16 mouse cellular contexts compared by ENCODE assay signal in the genomic region with DNA sequence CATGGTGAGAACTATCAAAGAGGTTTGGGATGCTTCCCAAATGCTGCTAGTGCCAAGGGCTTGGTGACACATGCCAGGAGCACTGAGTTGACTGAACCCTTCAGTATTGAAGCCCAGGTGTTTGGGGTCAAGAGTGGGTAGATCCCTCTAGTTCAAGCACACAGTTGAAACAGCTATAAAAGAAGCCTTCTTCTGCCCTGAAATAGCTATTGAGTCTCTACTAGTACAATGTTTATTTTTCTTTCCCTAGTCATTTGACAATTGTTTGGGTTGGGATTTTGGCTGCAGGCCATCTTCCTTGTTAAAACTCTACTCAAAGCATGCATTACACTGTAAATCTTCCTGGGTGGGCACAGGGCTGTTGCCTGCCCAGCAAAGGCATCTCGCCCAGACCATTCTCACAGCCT.
DNase-seq lines count a peak whose midpoint lies in the region; ATAC-seq and TF ChIP-seq lines count a peak whose summit lies in the region.
"Had no signal": no experiment of that assay in that cellular context is flagged by ENCODE, and none has a peak within 500 bp of the region (broad histone marks: within the 10 kb centered on the region; RNA-seq: fewer than 3 reads in every experiment).

No protein-coding gene starts in this region.

- no peak overlapping the region for H3K27ac ChIP-seq in kidney, postnatal 0 days
- no peak overlapping the region for H3K27ac ChIP-seq in kidney, adult 2 months (ENCODE audit: insufficient read depth, low read depth, low read length)
- H3K27ac ChIP-seq in lung, embryonic 14.5 days (ENCODE audit: low read depth): no peak overlapping the region
- H3K27ac ChIP-seq: heart, embryonic 13.5 days; hindbrain, embryonic 13.5 days; limb, embryonic 12.5 days; neural tube, embryonic 15.5 days had no signal

- TF ChIP-seq POLR2A in kidney, adult 2 months (IDR thresholded peaks at IDR 0.05; ENCODE audit: low read depth, low read length): no peak

- no peaks in the 10 kb centered on the region for H3K9me3 ChIP-seq in kidney, postnatal 0 days (replicated peaks; ENCODE audit: low read length)
- H3K9me3 ChIP-seq in lung, embryonic 14.5 days (ENCODE audit: low read depth, low read length): no peaks in the 10 kb centered on the region
- H3K9me3 ChIP-seq: hindbrain, embryonic 13.5 days; limb, embryonic 12.5 days; neural tube, embryonic 15.5 days had no signal

- H3K4me2 ChIP-seq in kidney, postnatal 0 days (ENCODE audit: low read length): no peak overlapping the region
- no peak overlapping the region for H3K4me2 ChIP-seq in lung, embryonic 14.5 days
- H3K4me2 ChIP-seq: heart, embryonic 13.5 days; hindbrain, embryonic 13.5 days; limb, embryonic 12.5 days; neural tube, embryonic 15.5 days had no signal

- DNase-seq in embryo, embryonic 10.5 days (ENCODE audit: low spot score): peak; percentile 13
- no peak for DNase-seq in embryo, embryonic 10 days (ENCODE audit: low spot score)
- DNase-seq in kidney, postnatal 0 days (ENCODE audit: low spot score): peak; percentile 57
- DNase-seq in kidney, adult 2 months: no peak
- DNase-seq in lung, embryonic 14.5 days: peak; percentile 90
- no peak for DNase-seq in lung, adult 18-20 months
- DNase-seq in NIH3T3 (ENCODE audit: low read depth): peak; percentile 10
- DNase-seq: cerebellum, adult 8-10 months; lung, postnatal 14 days; thymus, postnatal 25 days had no signal

- 45% methylated on average over 1 of the region's 1 CpGs for WGBS in kidney, postnatal 0 days
- WGBS in kidney, adult 2 months: 80% methylated on average over 1 of the region's 1 CpGs
- 28% methylated on average over 1 of the region's 1 CpGs for WGBS in lung, embryonic 14.5 days

- no peak for ATAC-seq in kidney, postnatal 0 days (replicated peaks; ENCODE audit: low FRiP score, low read depth)
- peak; percentile 90 for ATAC-seq in lung, embryonic 14.5 days (ENCODE audit: insufficient read depth)
- ATAC-seq in CD4-positive, CD25-positive, alpha-beta regulatory T cell, adult 4 months: no peak
- ATAC-seq: midbrain, embryonic 16.5 days had no signal

- H3K4me1 ChIP-seq in kidney, postnatal 0 days (replicated peaks; ENCODE audit: insufficient read depth, low read length): no peaks in the 10 kb centered on the region
- no peaks in the 10 kb centered on the region for H3K4me1 ChIP-seq in kidney, adult 2 months (ENCODE audit: control insufficient read depth, insufficient read depth, low read length)
- H3K4me1 ChIP-seq in lung, embryonic 14.5 days (ENCODE audit: insufficient read depth): peaks cover 8% of the 10 kb centered on the region; the same call in 1 of the 2 replicates
- H3K4me1 ChIP-seq: heart, embryonic 13.5 days; hindbrain, embryonic 13.5 days; limb, embryonic 12.5 days; neural tube, embryonic 15.5 days had no signal

- no peak for TF ChIP-seq CTCF in kidney, postnatal 0 days (IDR thresholded peaks at IDR 0.05; ENCODE audit: low read depth)
- TF ChIP-seq CTCF in kidney, adult 2 months (conservative IDR thresholded peaks at IDR 0.05; ENCODE audit: insufficient read depth, insufficient read length, low read depth, low read length): no peak
- TF ChIP-seq CTCF in lung, embryonic 14.5 days (IDR thresholded peaks at IDR 0.05; ENCODE audit: low read depth): no peak

- H3K36me3 ChIP-seq in kidney, postnatal 0 days (ENCODE audit: insufficient read depth, low read length): no peaks in the 10 kb centered on the region
- no peaks in the 10 kb centered on the region for H3K36me3 ChIP-seq in kidney, adult 2 months (ENCODE audit: control insufficient read depth, insufficient read depth, low read length)
- no peaks in the 10 kb centered on the region for H3K36me3 ChIP-seq in lung, embryonic 14.5 days (ENCODE audit: insufficient read depth)
- H3K36me3 ChIP-seq: heart, embryonic 13.5 days; hindbrain, embryonic 13.5 days; limb, embryonic 12.5 days; neural tube, embryonic 15.5 days had no signal

- H3K27me3 ChIP-seq in kidney, postnatal 0 days (ENCODE audit: insufficient read depth, low read length): no peaks in the 10 kb centered on the region
- no peaks in the 10 kb centered on the region for H3K27me3 ChIP-seq in kidney, adult 2 months (replicated peaks; ENCODE audit: control insufficient read depth, insufficient read depth, low read length)
- H3K27me3 ChIP-seq in lung, embryonic 14.5 days (ENCODE audit: insufficient read depth, low read length): no peaks in the 10 kb centered on the region
- H3K27me3 ChIP-seq: heart, embryonic 13.5 days; hindbrain, embryonic 13.5 days; limb, embryonic 12.5 days; neural tube, embryonic 15.5 days had no signal

- H3K4me3 ChIP-seq in kidney, postnatal 0 days (replicated peaks; ENCODE audit: low read depth, low read length): no peak overlapping the region
- no peak overlapping the region for H3K4me3 ChIP-seq in kidney, adult 2 months (ENCODE audit: insufficient read depth, low read depth, low read length)
- no peak overlapping the region for H3K4me3 ChIP-seq in lung, embryonic 14.5 days (ENCODE audit: low read depth, low read length)
- H3K4me3 ChIP-seq: heart, embryonic 13.5 days; hindbrain, embryonic 13.5 days; limb, embryonic 12.5 days; neural tube, embryonic 15.5 days had no signal

- H3K9ac ChIP-seq in kidney, postnatal 0 days (ENCODE audit: low read depth, low read length): no peak overlapping the region
- no peak overlapping the region for H3K9ac ChIP-seq in lung, embryonic 14.5 days
- H3K9ac ChIP-seq: heart, embryonic 13.5 days; hindbrain, embryonic 13.5 days; limb, embryonic 12.5 days; neural tube, embryonic 15.5 days had no signal

Comparison
In these comparisons a context has a peak if more than half of its experiments do, and no peak if none do; other contexts are left out.
1. DNase-seq: peak in embryo, embryonic 10.5 days (single experiment), kidney, postnatal 0 days (single experiment), lung, embryonic 14.5 days (single experiment) and NIH3T3 (single experiment); none in embryo, embryonic 10 days (single experiment), kidney, adult 2 months (single experiment) and lung, adult 18-20 months (0 of 2).